Mouse (Mus musculus): ENCODE data around the gene Ddx50. TPM values are rescaled to one million over a fixed set of nuclear protein-coding genes. Genes with fewer than 3 reads are reported as not detected.
"Not testable (repeated sequence)": the region's sequence is repeated elsewhere in the genome, so short reads cannot be mapped to it uniquely, and the experiment has no call there.

The Ddx50 gene
- total RNA-seq, 2 experiments from 2014 or later, result 88.5 to 89.2 TPM

DNA sequence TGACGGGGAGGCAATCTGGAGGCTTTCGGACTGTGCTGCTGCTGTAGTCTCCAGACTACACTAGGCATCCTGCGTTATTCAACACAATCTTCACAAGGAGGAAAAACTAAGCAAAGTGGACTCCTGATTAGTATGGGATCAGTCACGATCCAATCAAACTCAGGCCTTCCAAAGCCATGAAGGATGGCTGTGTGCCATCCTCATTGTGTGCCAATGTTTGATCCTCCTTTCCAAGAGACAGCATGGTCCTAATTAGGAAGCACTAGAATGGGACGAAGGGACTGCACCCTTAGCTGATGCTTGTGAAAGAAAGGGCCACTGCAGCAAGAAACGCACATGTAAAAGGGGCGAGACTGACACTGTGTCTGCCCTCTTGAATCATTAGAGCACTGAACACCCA lies 58.5 kb downstream of the Ddx50 start:
- Histone ChIP-seq H3K4me3 (no peak overlapping the region), H3K27ac (no peak overlapping the region)
- no peak for TF ChIP-seq CTCF (conservative IDR thresholded peaks at IDR 0.05)
- no peak for DNase-seq (ENCODE audit: low spot score in 2 of 2)

DNA sequence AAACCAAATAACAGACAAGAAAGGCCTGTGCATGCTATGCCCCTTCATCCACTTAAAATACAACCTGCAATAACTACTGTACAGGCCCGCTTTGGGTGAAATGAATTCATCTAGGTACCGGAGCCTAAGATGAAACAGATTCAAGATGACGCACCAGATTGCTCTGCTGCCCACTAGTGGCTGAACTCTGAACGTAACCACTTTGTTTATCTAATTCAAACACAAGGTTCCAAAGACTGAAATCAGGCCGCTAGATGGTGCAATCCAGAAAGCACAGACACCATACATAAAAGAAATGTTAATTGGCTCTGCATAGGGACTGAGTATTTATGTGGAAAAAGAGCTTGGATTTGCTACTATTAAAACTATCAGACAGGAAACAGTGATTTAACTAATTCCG lies 60.8 kb downstream of the Ddx50 start:
- Histone ChIP-seq H3K4me3 (peak overlapping the region; percentile 31; the same call in 1 of the 2 replicates), H3K27ac (peak overlapping the region; percentile 56)
- peak; percentile 96 for TF ChIP-seq CTCF (conservative IDR thresholded peaks at IDR 0.05)
- peak; percentile 90 to 92 for DNase-seq (ENCODE audit: low spot score in 2 of 2)

- no peak overlapping the region for H3K27ac ChIP-seq
- no peak overlapping the region for H3K4me3 ChIP-seq
- no peak for TF ChIP-seq CTCF (conservative IDR thresholded peaks at IDR 0.05)
- no peak for DNase-seq (ENCODE audit: low spot score in 2 of 2)
These were observed 62.4 kb downstream of the Ddx50 start for GRCm38 (mm10) chr10:62588616-62589015.

DNA sequence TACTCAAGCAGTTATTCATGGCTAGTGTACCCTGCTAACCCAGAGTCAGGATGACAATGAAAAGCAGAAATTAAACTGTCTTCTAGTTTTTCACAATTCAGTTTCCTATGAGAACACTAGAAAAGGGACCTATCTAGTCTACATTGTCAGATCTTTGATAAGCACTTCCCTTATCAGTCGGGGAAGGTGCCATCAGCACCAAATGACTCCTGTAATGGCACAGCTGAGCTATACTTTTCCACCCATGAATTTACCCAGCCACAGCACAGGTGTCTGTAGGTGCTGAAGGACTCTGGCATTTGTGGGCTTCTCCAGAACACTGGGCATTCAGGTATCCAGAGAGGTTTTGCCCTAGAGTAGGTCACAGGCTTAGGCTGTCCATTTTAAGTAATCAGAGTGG lies 67.8 kb downstream of the Ddx50 start:
- no peak for TF ChIP-seq CTCF (conservative IDR thresholded peaks at IDR 0.05)
- no peak overlapping the region for H3K27ac ChIP-seq
- DNase-seq (ENCODE audit: low spot score in 2 of 2), result no peak
- no peak overlapping the region for H3K4me3 ChIP-seq

- TF ChIP-seq CTCF (conservative IDR thresholded peaks at IDR 0.05), result no peak
- no peak for DNase-seq (ENCODE audit: low spot score in 2 of 2)
- Histone ChIP-seq H3K27ac (no peak overlapping the region), H3K4me3 (no peak overlapping the region)
These were observed 68.3 kb downstream of the Ddx50 start for GRCm38 (mm10) chr10:62582701-62583100.

GRCm38 (mm10) chr10:62582263-62582662 lies 68.8 kb downstream of the Ddx50 start:
- Histone ChIP-seq H3K4me3 (no peak overlapping the region), H3K27ac (no peak overlapping the region)
- no peak for DNase-seq (ENCODE audit: low spot score in 2 of 2)
- TF ChIP-seq CTCF (conservative IDR thresholded peaks at IDR 0.05), result no peak

DNA sequence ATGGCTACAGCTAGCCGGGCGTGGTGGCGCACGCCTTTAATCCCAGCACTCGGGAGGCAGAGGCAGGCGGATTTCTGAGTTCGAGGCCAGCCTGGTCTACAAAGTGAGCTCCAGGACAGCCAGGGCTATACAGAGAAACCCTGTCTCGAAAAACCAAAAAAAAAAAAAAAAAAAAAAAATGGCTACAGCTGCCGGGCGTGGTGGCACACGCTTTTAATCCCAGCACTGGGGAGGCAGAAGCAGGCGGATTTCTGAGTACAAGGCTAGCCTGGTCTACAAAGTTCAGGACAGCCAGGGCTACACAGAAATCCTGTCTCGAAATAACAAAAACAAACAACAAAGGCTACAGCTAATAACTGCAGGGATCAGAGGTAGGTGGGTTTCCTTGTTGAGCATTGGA lies 71.9 kb downstream of the Ddx50 start:
- H3K4me3 ChIP-seq; DNase-seq (ENCODE audit: low spot score in 2 of 2): not testable (repeated sequence)
- H3K27ac ChIP-seq, result peak overlapping the region; percentile 96; the same call in 1 of the 2 replicates

DNA sequence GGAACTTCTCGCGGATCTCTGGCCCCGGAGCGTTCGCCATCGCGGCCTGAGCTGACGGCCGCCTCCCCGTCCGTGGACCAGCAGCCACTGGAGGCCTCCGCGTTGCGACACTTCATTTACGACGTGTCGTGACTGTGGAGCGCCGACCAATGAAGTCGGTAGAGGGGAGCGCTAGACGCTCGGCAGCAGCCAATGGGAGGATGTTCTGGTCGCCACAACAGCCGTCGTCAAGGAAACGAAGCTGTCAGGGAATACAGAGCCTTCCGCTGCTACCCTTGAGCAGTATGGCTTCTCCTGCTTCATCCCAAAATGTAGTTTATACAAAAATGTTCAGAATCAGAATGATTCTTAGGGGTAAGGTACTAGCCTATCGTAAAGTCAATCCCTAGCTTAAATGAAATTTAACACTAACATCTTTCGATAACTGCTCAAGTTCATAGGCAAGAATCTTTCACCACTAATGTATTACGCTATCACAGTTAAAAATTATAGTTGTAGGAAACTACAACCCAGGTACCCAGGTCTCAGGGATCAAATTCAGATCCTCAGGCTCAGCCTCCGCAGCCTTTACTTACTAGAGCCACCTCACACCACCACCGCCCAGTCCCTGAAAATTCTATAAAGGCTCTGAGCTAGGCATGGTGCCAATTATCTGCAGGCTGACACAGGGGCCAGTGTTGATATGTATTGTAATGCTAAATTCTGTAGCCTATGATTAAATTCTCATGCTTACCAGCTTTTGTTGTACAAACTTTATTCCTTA lies 72.5 kb downstream of the Ddx50 start, which contains the start of gene Kif1bp:
TSS of gene Kif1bp (minus strand) at position 120 of the 763 bp plus-strand sequence.
- TF ChIP-seq CTCF (conservative IDR thresholded peaks at IDR 0.05), result no peak

DNA sequence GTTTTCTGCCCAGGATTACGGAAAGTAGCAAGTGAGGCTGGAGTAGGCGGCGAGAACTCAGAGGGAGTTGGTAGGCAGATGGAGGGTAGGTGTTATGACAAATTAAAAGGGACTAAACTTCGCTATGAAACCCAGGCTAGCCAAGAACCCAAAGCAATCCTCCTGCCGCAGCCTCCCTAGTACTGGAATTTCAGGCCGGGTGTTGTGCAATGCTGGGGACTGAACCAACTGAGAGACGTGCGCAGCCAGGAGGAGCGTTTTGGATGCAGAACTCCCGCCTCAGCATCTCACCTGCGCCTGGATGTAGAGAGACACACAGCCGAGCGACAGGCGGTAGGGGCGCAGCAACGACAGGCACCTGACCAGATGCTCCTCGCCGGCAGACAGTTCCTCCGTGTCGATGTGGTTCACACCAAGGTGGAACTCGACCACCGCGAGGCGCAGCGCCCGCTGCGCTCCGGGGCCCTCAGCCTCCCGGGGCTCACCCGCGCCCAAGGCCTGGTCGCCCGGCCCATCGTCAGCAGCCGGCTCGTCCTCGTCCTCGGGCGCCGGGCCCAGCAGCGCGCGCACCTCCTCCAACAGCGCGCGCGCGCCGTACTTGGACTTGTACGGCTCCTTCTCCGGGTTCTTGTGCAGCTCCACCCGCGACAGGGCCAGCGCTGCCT lies 73.2 kb downstream of the Ddx50 start:
- peak overlapping the region; percentile 75 for H3K4me3 ChIP-seq
- DNase-seq (ENCODE audit: low spot score in 2 of 2), result peak; percentile 54 to 62
- no peak for TF ChIP-seq CTCF (conservative IDR thresholded peaks at IDR 0.05)
- H3K27ac ChIP-seq, result peak overlapping the region; percentile 96

More for the DNA sequence above, 72.5 kb downstream of the Ddx50 start, which contains the start of gene Kif1bp:
- DNase-seq (ENCODE audit: low spot score in 2 of 2), result peak; percentile 94 to 98
- H3K27ac ChIP-seq, result peak within 1 kb of the TSS; percentile 96
- H3K4me3 ChIP-seq, result peak within 1 kb of the TSS; percentile 75

DNA sequence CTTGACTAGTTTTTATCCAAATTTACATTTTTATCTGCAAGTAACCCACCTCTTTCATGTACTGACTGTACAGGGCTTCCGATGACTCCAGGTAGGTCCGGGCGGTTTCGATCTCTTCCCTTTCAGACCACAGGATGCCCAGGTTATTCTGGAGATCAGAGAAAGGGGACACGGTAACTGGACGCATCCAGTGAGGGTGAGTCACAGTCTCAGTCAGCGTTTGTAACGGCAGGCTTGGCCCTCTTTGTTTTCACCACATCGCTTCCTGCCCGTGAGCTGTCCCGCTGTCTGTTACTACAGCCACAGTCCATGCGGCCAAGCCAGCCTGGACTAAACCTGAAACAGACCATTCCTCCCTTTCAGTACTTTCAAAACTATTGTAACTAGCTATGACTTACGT lies 76.0 kb downstream of the Ddx50 start:
- TF ChIP-seq CTCF (conservative IDR thresholded peaks at IDR 0.05), result no peak
- H3K4me3 ChIP-seq, result no peak overlapping the region
- no peak overlapping the region for H3K27ac ChIP-seq
- DNase-seq (ENCODE audit: low spot score in 2 of 2), result no peak

DNA sequence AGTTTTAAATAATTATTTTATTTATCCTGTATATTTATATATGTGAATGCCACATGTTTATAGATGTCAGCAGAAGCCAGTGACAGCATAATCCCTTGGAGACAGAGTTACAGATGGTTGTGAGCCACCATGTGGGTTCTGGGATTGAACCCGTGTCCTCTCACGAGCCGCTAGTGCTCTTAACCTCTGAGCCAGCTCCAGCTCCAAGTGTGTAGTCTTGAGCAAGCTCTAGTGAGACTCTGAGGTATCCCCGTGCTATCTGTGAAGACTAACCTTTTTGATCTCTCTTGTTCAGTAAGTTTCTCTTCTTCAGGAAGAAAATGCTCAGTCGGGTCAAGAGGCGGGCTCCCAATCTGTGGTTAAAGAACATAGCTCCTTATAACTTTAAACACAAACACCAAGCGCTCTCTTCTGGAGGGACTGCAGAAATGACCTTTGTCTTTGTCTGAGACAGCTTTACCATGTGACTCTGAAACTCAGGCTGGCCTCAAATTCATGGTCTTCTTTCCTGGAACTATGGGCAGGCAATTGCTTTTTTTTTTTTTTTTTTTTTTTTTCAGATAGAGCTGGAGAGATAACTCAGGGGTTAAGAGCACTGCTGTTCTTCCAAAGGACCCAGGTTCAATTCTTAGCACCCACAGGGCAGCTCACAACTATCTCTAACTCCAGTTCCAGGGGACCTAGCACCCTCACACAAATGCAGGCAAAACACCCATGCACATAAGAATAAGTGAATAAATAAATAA lies 80.7 kb downstream of the Ddx50 start:
- Histone ChIP-seq H3K27ac (no peak overlapping the region), H3K4me3 (no peak overlapping the region)
- TF ChIP-seq CTCF (conservative IDR thresholded peaks at IDR 0.05), result no peak
- no peak for DNase-seq (ENCODE audit: low spot score in 2 of 2)

DNA sequence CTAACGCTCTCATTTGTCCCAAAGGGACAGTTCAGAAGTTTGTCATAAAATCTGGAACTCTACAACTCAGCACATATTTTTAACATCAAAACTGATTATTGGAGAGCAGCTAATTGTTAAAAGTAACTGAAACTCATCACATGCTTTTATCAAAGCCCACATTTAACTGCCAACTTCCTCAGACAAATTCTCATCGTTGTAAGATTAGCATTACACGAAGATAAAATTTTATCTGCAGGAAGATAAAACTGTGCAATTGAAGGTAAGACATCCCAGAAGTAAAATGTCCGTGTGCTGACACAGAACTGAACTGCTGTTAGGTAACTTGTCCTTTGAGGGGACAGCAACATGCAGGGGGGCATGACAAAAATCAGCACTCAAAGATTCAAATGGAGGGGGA lies 82.2 kb downstream of the Ddx50 start:
- DNase-seq (ENCODE audit: low spot score in 2 of 2), result no peak
- no peak for TF ChIP-seq CTCF (conservative IDR thresholded peaks at IDR 0.05)
- no peak overlapping the region for H3K27ac ChIP-seq

More for the DNA sequence above, 82.2 kb downstream of the Ddx50 start:
- no peak overlapping the region for H3K4me3 ChIP-seq

Small RNA genes within 50 kb of the gene (microRNA-seq; reads per million reads assigned to microRNA genes)
- gene Mir7215, result 0 reads per million in 2 experiments

Other genes with a start within 250 kb of the Ddx50 start
- gene Hkdc1, start 228.7 kb downstream of the Ddx50 start, total RNA-seq (2021), result 1 to 10 TPM; 3.1 to 3.2 TPM
- gene 4930507D05Rik, start 201.7 kb downstream of the Ddx50 start, total RNA-seq (2021), result 1 to 10 TPM; 1.1 to 1.4 TPM
- 10 to 100 TPM; 24.0 to 26.9 TPM for gene Supv3l1, start 201.5 kb downstream of the Ddx50 start, total RNA-seq (2021)
- gene Vps26a, start 164.4 kb downstream of the Ddx50 start, total RNA-seq (2021), result 10 to 100 TPM; 45.3 to 48.0 TPM
- 1 to 10 TPM; 4.7 to 6.9 TPM for gene Srgn, start 123.8 kb downstream of the Ddx50 start, total RNA-seq (2021)
- 100 to 1,000 TPM; 214 to 216 TPM for gene Kif1bp, start 72.8 kb downstream of the Ddx50 start, total RNA-seq (2021)
- gene Ddx21, start 48.9 kb downstream of the Ddx50 start, total RNA-seq (2021), result 10 to 100 TPM; 20.3 to 25.5 TPM
- gene Stox1, start 74.9 kb upstream of the Ddx50 start, total RNA-seq (2021), result 1 to 10 TPM; 2.3 to 2.6 TPM
- 10 to 100 TPM; 59.4 to 60.6 TPM for gene Ccar1, start 141.1 kb upstream of the Ddx50 start, total RNA-seq (2021)